Mouse (Mus musculus): ENCODE measurements around the gene 1700023F06Rik.

DNA sequence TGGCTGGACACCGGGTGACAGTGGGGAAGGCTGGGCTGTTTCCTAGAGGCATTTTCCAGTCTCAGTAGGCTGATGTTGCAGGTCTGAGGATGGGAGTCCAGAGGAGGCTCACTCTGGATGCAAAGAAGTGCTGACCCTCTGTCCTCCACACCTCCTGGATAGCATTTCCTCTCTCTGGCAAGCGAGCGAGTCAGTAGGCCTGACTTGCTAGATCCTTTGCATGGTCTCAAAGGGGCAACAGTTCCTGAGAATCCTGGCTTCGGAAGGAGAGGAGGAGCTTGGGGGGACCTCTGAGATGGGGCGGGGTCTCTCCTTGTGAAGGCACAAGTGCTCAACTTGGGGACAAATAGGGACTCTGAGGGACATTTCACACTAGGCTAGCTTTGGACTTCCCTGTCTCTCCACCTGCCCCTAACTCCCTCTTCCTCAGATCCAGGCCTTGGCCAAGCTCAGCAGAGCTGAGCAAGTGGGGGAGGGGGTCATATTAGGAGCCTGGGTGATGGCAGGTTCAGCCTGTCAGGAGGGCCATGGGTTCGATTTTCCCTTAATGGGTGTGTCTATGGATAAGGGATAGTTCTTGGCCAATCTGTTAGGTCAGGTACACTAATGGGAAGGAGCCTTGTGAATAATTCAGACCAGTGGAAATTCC is 35.8 kb downstream of the 1700023F06Rik start:
- TF ChIP-seq CTCF (IDR thresholded peaks at IDR 0.05; ENCODE audit: extremely low read depth, insufficient read length, insufficient replicate concordance, low read depth, low read length) = no peak
- no peak for TF ChIP-seq POLR2A (IDR thresholded peaks at IDR 0.05; ENCODE audit: low read depth, low read length)
